Mouse (Mus musculus): ENCODE measurements around the gene Slc47a1. TPM values are rescaled to one million over a fixed set of nuclear protein-coding genes. Genes with fewer than 3 reads are reported as not detected.
"Not testable (repeated sequence)": the region's sequence is repeated elsewhere in the genome, so short reads cannot be mapped to it uniquely, and the experiment has no call there.

The Slc47a1 gene
- polyA plus RNA-seq (2015; fragmentation: Nextera tagmentation; extraction: Ambion mirVana) = 0.06 TPM in 1 of 2 replicates, not detected in the other

GRCm38 (mm10) chr11:61377881-61378613 is at the start of gene Slc47a1:
Gene Slc47a1, minus strand, starts transcription at chr11:61378345.
- no peak for ATAC-seq
- no peak within 1 kb of the TSS for H3K9ac ChIP-seq
- H3K4me1 ChIP-seq = peaks cover 5% of the 10 kb centered on the region; the same call in 1 of the 2 replicates
- H3K4me2 ChIP-seq = peak within 1 kb of the TSS; percentile 48
- H3K36me3 ChIP-seq (ENCODE audit: poor library complexity, severe bottlenecking) = no peaks in the 10 kb centered on the region
- H3K27me3 ChIP-seq = peaks cover 43% of the 10 kb centered on the region
- peak within 1 kb of the TSS; percentile 15 for H3K4me3 ChIP-seq
- WGBS = 17% methylated on average over 39 of the region's 39 CpGs
- H3K27ac ChIP-seq = no peak within 1 kb of the TSS
- H3K9me3 ChIP-seq (replicated peaks) = no peaks in the 10 kb centered on the region

GRCm38 (mm10) chr11:61419253-61419652 is 41.1 kb upstream of the Slc47a1 start:
- H3K9ac ChIP-seq = no peak overlapping the region
- H3K27me3 ChIP-seq = no peaks in the 10 kb centered on the region
- ATAC-seq = no peak
- no peaks in the 10 kb centered on the region for H3K36me3 ChIP-seq (ENCODE audit: poor library complexity, severe bottlenecking)
- no peaks in the 10 kb centered on the region for H3K9me3 ChIP-seq (replicated peaks)
- WGBS = 88% methylated on average over 6 of the region's 6 CpGs
- H3K4me2 ChIP-seq = no peak overlapping the region
- no peak overlapping the region for H3K27ac ChIP-seq
- H3K4me1 ChIP-seq = no peaks in the 10 kb centered on the region
- H3K4me3 ChIP-seq = no peak overlapping the region

GRCm38 (mm10) chr11:61417945-61418551 is 39.9 kb upstream of the Slc47a1 start:
- Histone ChIP-seq H3K4me1 (no peaks in the 10 kb centered on the region), H3K9ac (no peak overlapping the region), H3K27ac (no peak overlapping the region), H3K27me3 (no peaks in the 10 kb centered on the region), H3K9me3 (replicated peaks) (no peaks in the 10 kb centered on the region), H3K4me2 (no peak overlapping the region), H3K36me3 (ENCODE audit: poor library complexity, severe bottlenecking) (no peaks in the 10 kb centered on the region), H3K4me3 (no peak overlapping the region)
- ATAC-seq = 0 out of 2 replicates have a peak, but pooled peaks have one; percentile 48
- 30% methylated on average over 6 of the region's 6 CpGs for WGBS

GRCm38 (mm10) chr11:61416540-61416939 is 38.4 kb upstream of the Slc47a1 start:
- H3K27ac ChIP-seq; H3K36me3 ChIP-seq (ENCODE audit: poor library complexity, severe bottlenecking); H3K4me1 ChIP-seq; H3K4me2 ChIP-seq; H3K27me3 ChIP-seq; ATAC-seq; H3K9me3 ChIP-seq (replicated peaks); H3K4me3 ChIP-seq; H3K9ac ChIP-seq: not testable (repeated sequence)
- WGBS = 86% methylated on average over 17 of the region's 17 CpGs

GRCm38 (mm10) chr11:61415444-61415843 is 37.3 kb upstream of the Slc47a1 start:
- no peaks in the 10 kb centered on the region for H3K4me1 ChIP-seq
- 86% methylated on average over 1 of the region's 1 CpGs for WGBS
- no peak overlapping the region for H3K4me2 ChIP-seq
- H3K27ac ChIP-seq = no peak overlapping the region
- ATAC-seq = no peak
- H3K36me3 ChIP-seq (ENCODE audit: poor library complexity, severe bottlenecking) = no peaks in the 10 kb centered on the region
- H3K27me3 ChIP-seq = no peaks in the 10 kb centered on the region; the same call in 1 of the 2 replicates
- no peaks in the 10 kb centered on the region for H3K9me3 ChIP-seq (replicated peaks)
- H3K9ac ChIP-seq = no peak overlapping the region
- H3K4me3 ChIP-seq = no peak overlapping the region

- no peak overlapping the region for H3K4me3 ChIP-seq
- no peaks in the 10 kb centered on the region for H3K9me3 ChIP-seq (replicated peaks)
- no peak overlapping the region for H3K4me2 ChIP-seq
- no peaks in the 10 kb centered on the region for H3K36me3 ChIP-seq (ENCODE audit: poor library complexity, severe bottlenecking)
- H3K9ac ChIP-seq = no peak overlapping the region
- H3K27me3 ChIP-seq = no peaks in the 10 kb centered on the region; the same call in 1 of the 2 replicates
- peaks cover 5% of the 10 kb centered on the region; the same call in 1 of the 2 replicates for H3K4me1 ChIP-seq
- no peak for ATAC-seq
- H3K27ac ChIP-seq = no peak overlapping the region
- WGBS = 80% methylated on average over 3 of the region's 3 CpGs
Measured at GRCm38 (mm10) chr11:61414560-61414959, 36.4 kb upstream of the Slc47a1 start.

- H3K9ac ChIP-seq = no peak overlapping the region
- WGBS = 87% methylated on average over 5 of the region's 5 CpGs
- H3K4me3 ChIP-seq = no peak overlapping the region
- no peak overlapping the region for H3K27ac ChIP-seq
- H3K36me3 ChIP-seq (ENCODE audit: poor library complexity, severe bottlenecking) = no peaks in the 10 kb centered on the region
- H3K9me3 ChIP-seq (replicated peaks) = no peaks in the 10 kb centered on the region
- no peaks in the 10 kb centered on the region; the same call in 1 of the 2 replicates for H3K27me3 ChIP-seq
- H3K4me1 ChIP-seq = peaks cover 5% of the 10 kb centered on the region; the same call in 1 of the 2 replicates
- H3K4me2 ChIP-seq = no peak overlapping the region
- no peak for ATAC-seq
Measured at GRCm38 (mm10) chr11:61413411-61413810, 35.3 kb upstream of the Slc47a1 start.

- Histone ChIP-seq H3K4me2 (no peak overlapping the region), H3K27ac (no peak overlapping the region), H3K27me3 (no peaks in the 10 kb centered on the region; the same call in 1 of the 2 replicates), H3K4me1 (peaks cover 5% of the 10 kb centered on the region; the same call in 1 of the 2 replicates), H3K4me3 (no peak overlapping the region), H3K36me3 (ENCODE audit: poor library complexity, severe bottlenecking) (no peaks in the 10 kb centered on the region), H3K9me3 (replicated peaks) (no peaks in the 10 kb centered on the region), H3K9ac (no peak overlapping the region)
- 47% methylated on average over 7 of the region's 7 CpGs for WGBS
- ATAC-seq = no peak
Measured at GRCm38 (mm10) chr11:61411809-61412208, 33.7 kb upstream of the Slc47a1 start.

- Histone ChIP-seq H3K36me3 (ENCODE audit: poor library complexity, severe bottlenecking) (no peaks in the 10 kb centered on the region), H3K27me3 (no peaks in the 10 kb centered on the region; the same call in 1 of the 2 replicates), H3K4me3 (no peak overlapping the region), H3K27ac (no peak overlapping the region), H3K4me2 (no peak overlapping the region), H3K4me1 (peaks cover 5% of the 10 kb centered on the region; the same call in 1 of the 2 replicates), H3K9ac (no peak overlapping the region), H3K9me3 (replicated peaks) (no peaks in the 10 kb centered on the region)
- no peak for ATAC-seq
- WGBS = 87% methylated on average over 11 of the region's 11 CpGs
Measured at GRCm38 (mm10) chr11:61411221-61411620, 33.1 kb upstream of the Slc47a1 start.

- Histone ChIP-seq H3K9ac (no peak overlapping the region), H3K4me3 (no peak overlapping the region), H3K36me3 (ENCODE audit: poor library complexity, severe bottlenecking) (no peaks in the 10 kb centered on the region), H3K4me2 (no peak overlapping the region), H3K9me3 (replicated peaks) (no peaks in the 10 kb centered on the region), H3K4me1 (peaks cover 5% of the 10 kb centered on the region; the same call in 1 of the 2 replicates), H3K27me3 (no peaks in the 10 kb centered on the region; the same call in 1 of the 2 replicates), H3K27ac (peak overlapping the region; percentile 15; the same call in 1 of the 2 replicates)
- no peak for ATAC-seq
- WGBS = 0% methylated on average over 1 of the region's 1 CpGs
Measured at GRCm38 (mm10) chr11:61410129-61410528, 32.0 kb upstream of the Slc47a1 start.

- Histone ChIP-seq H3K4me2 (peak overlapping the region; percentile 59), H3K9me3 (replicated peaks) (no peaks in the 10 kb centered on the region), H3K4me3 (peak overlapping the region; percentile 71), H3K27ac (no peak overlapping the region), H3K36me3 (ENCODE audit: poor library complexity, severe bottlenecking) (no peaks in the 10 kb centered on the region), H3K4me1 (peaks cover 5% of the 10 kb centered on the region; the same call in 1 of the 2 replicates), H3K27me3 (no peaks in the 10 kb centered on the region; the same call in 1 of the 2 replicates), H3K9ac (no peak overlapping the region)
- 17% methylated on average over 3 of the region's 3 CpGs for WGBS
- ATAC-seq = no peak
Measured at GRCm38 (mm10) chr11:61409051-61409450, 30.9 kb upstream of the Slc47a1 start.

All from forebrain, embryonic 13.5 days (tissue).